Mouse (Mus musculus): ENCODE measurements at regions not wholly inside any gene's neighbourhood (a gene's known extent, or its start where the extent isn't known, plus 50 kb on each side); places are given as distances from the start of the nearest gene placed in this dataset.

DNA sequence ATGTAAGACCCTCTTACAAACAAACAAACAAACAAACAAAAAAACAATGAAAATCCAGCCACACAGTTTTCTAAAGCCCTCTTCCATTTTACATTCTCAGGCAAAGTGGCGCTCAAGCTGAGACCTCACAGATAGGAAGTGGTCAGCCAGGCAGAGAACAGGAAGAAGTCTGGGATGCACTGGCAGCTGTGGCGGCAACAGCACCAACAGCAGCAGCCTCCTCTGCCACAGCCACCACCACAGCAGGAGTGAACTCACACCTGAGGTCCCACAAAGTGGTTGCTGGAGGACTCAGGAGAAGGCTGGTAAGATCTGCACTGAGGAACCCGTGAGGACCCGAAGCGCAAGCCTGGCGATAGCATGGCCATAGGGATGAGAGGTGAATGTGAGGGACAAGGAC, 156.3 kb downstream of the Grm4 start:
- DNase-seq: no peak

DNA sequence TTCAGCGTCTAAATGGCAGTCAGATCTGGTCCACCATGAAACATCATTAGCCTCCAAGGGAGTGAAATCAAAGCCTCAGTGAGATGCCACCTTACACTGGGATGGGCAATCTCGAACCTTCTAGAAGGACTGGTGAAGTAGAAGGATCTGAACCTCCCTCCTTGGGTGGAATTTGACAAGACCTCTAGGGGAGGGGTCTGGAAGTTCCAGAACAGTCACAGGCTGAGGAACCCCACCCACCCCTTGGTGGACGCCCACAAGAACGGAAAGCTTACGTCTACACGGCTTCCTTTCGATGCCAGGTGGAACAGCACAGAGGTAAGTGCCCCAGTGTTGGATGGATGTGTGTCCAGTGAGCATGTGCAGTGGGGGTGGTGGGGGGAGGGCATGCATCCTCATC, 156.9 kb downstream of the Grm4 start:
- DNase-seq: no peak

DNA sequence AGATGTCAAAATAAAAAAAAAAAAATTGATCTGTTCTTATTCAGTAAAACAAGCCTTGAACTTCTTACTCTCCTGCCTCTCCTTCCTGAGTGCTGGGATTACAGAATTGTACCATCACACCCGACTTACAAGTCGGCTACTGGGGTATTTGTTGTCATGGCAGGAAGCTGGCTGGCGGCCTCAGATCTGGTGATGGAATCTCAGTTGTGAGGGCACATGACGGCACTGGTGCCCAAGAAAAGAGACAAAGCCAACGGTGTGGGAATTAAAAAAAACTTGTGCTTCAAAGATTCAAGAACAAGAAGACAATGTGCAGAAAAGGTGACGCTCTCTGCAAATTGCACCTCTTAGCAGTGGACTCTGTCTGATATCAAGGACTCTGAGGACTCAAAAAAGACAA, 157.3 kb downstream of the Grm4 start:
- no peak for DNase-seq

DNA sequence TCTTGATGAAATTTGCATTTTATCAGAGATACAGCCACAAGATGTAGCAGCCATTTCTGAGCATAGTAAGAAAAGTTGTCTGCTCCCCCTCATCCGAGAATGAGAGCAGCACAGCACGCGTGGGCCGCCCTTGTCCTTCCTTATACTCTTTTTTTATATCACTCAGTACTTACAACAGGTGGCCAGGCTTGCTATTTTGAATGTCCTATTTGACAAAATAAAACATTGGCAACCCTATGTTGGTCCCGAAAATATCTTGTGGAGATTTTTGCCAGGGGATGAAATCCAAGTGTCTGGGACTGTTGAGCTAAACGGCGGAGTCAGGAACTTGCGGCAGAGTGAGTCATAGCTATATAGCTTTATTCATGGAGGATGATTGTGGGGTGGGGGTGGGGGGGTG, 158.0 kb upstream of the Lemd2 start:
- peak; percentile 72 for DNase-seq

DNA sequence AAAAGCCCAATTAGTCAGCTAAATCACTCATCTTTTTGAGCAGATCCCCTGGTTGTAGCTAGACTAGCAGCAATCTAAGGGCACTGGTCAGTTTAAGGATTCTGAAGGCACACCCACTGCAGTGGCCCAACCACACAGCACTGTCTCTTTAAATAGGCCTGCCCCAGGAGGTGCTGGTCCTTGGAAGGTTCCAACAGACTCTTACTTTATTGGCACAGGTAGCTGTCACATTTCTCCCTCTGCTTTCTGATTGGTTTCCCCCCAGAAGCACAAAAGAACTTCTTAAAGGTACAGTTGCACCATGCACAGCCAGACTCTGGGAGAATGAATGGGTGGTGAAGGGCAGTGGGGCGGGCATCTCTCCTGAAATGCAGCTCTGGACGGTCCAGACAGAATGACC, 157.1 kb upstream of the Lemd2 start:
- DNase-seq: no peak

DNA sequence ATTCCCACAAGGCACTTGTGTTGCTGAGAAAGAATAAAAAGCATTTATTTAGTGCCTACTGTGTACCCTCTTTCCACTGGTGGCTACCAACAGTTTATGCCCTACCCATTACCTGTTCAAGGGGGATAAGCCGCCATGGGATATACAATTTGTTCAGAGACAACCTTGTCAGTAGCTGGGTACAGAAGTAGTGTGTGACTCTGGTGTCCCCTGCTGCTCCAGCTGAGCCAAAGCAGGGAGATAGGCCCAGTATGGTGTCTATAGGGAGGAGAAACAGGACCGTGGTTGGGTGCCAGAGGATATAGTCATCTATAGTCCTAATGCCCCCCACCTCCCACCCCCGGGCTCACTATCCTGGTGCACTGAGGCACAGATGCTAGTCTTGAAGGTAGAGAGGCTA, 152.6 kb upstream of the Lemd2 start:
- no peak for DNase-seq

DNA sequence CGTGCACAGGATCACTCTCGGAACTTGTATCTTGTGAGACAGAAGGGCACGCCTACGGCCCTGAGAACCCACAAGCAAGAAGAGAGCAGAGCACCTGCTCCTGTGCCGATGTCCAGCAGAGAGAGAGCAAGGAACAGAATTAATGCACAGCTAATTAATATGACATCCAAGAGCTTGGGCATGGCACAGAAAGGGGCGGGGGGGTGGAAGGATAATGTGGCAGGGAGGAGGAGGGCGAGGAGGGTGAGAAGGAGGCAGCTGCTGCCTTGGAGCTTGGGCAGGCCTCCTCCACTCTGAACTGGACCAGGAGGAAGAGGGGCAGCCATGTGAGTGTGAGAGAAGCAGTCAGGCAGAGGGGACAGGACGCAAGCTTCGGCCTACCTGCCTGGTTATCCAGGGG, 151.4 kb upstream of the Lemd2 start:
- no peak for DNase-seq

DNA sequence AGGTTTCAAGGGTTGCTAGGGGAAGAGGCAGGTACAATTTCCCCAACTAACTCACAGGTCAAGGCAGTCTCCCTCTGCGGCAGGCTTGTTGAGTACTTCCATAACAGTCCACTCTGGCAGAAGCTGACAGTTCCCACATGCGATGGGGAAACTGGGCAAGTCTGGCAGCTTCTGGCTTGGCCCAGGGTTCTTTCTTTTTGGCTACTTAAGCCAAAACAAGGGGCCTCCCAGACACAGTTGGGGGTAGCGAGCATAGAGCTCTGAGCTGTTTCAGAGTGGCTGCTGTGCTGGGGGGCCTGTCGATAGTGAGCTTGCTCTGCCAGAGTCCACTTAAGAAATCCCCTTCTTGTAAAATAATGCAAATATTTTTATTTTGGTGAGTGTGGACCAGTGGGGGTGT, 150.8 kb upstream of the Lemd2 start:
- DNase-seq: no peak

DNA sequence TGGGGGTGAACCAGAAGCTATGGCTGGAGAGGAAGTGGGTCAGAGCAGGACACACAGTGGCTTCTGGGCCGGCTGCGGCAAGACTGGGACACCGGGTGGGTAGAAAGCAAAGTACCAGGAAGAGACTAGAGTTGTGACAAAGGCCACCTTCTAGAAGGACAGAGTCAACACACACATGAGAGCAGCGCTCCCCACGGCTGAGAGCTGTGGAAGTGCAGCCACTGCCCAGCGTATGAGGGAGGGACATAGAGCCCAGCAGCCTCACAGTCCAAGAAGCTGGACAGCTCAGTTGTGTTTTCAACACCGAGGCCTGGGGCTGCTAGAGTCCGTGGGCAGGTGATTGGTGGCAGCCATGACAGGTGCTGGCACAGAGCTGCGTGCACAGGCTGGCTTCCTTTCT, 145.6 kb upstream of the Lemd2 start:
- DNase-seq: no peak

DNA sequence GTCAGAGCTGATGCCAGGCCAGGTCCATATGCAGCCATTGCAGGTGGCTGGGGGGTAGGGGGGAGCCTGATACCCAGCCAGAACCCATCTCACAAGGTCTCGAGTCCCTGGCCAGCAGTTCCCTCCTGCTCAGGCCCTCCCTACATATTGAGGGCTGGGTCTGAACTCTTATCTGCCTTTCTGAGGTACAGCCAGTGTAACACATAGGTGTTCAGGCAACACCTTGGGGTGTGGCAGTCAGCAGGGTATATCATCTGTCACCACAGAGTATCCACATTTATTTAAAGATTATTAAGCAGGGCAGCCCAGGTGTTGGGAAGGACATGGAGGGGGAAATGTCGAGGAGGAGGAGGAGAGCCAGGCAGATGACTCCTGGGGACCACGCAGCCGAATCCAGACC, 145.2 kb upstream of the Lemd2 start:
- no peak for DNase-seq

DNA sequence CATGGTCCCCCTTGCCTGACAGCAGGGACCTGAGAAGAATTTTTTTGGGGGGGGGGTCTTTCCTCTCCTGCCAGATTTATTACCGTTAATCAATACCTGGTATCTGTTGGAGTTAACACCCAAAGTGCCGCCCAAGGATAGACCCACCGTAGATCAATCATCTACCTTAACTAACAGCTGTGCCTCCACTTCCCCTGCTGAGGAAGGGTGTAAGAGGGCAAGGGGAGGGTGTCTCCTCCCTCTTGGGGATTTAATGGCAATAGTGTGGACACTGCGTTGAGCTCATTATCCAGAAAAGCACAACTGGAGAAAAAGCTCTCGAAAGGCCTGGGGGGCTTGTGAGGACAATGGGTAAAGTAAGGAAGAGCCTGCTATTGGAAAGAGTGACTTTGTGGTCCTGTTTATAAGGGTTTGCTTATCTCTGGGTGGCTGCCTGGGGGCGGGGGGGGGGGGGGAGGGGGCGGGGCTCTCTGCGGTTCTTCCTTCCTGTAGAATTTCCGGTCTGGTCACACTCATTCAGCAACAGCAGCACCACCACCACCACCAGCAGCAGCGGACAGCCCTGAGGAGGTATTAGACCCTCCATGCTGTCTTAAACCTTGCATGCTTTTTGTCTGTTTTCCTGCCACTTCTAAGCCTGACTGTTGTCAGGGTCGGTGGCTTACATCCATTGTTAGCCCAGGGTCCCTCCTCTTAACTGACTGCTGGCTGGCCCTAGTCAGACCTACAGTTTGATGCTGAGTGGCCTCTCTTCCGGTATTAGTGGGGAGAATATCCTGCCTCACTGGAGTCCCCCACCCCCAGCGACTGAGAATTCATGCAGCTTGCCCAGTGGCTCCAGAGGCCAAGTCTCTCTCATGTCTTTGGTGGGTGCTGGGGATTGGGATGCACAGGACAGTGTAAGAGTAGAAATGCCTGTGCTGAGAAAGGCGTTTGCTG, 138.0 kb upstream of the Lemd2 start:
- no peak for DNase-seq

DNA sequence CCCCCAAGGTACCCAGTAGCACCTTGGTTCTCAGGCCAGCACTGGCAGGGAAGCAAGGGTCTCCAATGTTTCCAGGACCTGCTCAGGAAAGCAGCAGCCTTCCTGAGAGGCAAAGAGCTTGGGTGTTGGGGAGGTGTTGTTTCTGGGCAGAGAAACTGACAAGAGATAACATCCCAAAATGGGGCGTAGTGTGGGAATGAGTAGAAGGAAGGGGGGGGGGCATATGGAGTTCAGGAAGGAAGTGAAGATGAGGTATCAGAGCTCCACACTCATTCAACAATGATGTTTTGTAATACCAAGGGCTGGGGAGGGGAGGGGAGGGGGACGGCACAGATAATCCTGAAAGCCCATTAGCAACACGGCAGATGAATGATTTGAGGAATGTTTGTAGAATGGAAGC, 135.6 kb upstream of the Lemd2 start:
- DNase-seq: no peak

DNA sequence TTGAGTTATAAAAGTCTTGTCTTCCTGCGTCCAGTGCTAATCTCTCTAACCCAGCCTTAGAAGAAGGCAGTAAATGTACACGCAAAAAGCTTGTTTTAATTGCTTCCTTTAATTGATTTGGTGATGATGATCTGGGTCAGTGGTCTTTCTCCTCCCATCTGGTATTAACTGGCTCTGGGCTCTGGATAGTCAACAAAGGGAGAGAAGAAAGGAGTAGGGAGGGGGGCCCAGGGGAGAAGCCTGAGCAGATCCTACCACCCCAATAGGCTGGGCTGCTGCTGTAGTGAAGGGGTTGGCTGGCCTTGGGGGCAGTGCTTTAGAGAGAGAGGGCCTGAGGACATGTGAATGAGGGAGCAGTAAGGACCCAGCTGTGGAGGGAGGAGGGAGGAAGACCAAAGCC, 135.0 kb upstream of the Lemd2 start:
- no peak for DNase-seq

DNA sequence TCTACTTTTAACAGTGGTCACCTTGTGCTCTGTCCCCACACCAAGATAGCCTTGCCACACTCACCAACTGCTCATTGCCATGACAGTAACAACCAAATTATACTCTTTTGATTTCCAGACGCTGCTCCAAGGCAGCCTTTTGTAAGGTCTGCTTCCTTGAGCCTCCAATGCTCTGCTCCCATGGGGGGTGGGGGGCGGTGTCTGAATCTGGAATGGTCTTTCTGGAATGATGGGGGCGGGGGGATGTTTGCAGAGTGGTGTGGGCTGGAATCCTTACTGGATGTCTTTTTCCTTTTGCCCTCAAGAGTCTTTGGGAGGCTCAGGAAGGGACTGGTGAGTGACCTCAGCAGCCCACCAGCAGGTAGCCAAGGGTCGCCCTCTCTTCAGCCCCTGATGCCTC, 131.4 kb upstream of the Lemd2 start:
- DNase-seq: no peak

DNA sequence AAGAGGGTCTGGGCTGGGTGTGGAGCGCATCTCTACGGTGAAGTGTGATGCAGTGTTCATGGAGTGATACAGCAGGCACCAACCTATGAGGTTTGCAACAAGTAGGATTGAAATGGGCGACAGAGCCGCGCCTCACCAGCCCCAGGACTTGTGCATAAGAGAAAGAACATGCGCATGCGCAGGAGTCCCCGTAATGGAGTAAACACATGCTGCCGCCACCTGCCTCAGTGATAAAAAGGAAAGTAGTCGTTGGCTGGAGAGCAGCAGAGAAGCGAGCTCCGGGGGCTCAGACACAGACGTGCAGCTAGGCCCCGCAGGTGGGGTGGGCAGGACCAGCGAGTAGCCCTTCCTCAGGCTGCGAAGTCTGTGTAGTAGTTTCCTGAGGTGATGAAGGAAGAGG, 129.3 kb upstream of the Lemd2 start:
- DNase-seq: peak; percentile 86

DNA sequence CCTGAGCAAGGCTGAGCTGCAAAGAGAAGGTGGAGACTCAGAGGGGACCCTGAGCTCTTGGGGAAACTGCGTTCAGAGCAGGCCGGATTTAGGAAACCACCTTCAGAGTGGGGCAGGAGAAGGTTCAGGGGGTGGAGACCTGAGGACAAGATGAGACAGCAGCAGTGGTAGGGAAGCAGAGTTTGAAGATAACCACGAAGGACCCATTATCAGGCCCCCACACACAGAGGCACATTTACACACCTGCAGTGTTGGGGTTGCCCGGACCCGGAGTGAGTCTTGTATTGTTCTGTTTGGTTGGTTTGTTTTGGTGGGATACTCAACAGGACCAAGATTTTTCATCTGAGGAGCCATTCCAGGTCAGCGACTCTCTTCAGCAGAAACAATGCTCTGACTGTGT, 128.9 kb upstream of the Lemd2 start:
- DNase-seq: no peak

DNA sequence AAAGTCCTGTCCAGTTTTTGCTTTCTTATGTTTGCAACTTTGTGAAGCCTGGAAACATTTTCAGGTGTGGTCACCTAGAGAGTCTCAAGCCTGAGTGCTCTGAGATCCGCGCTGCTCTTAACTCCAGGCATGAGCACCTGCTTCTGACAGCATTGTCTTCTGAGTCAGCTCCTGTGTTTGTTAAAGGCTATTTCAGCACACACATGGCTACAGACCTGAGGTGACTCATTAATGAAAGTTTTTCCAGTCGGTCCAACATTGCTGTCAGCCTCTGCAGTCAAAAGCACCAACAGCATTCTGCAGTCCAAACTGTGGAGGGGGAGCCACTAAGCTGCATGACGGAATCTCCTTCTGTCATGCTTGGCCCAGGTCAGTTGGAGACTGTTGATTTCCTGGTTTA, 127.8 kb upstream of the Lemd2 start:
- no peak for DNase-seq

DNA sequence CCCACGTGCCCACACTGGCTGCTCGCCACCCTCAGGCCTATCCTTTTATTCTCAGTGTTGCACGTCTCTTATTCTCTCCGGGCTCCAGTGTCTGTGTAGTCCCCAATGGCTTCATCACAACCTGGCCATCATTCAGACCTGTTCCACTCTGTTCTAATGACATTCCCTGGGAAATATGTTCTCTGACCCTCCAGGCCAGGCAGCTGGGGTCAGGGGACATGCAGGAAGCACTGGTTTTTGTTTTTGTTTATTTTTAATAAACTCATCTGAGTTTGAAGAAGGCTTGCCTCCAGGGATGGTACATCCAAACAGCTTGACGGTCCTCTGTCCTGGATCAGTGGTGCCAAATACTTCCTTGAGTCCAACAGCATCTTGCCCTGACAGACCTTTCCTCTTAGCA, 127.4 kb upstream of the Lemd2 start:
- no peak for DNase-seq

DNA sequence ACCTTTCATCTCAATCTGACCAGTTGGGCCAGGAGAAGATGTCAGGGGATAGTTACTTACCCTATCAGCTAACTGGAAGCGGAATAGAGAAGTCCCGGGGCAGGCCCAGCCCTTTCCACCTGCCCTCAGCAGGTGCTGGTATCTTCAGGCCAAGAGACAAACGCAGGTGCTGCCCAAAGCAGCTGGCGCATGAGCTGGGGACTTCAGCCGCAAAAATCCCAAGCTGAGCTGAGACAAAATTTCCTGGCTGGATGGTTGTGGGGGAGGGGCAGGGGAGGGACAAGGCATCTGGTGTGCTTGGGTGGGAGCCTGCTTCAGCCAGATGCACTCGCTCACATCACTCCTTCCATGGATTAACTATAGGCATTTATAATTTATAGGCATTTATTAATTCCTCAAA, 125.5 kb upstream of the Lemd2 start:
- DNase-seq: no peak

DNA sequence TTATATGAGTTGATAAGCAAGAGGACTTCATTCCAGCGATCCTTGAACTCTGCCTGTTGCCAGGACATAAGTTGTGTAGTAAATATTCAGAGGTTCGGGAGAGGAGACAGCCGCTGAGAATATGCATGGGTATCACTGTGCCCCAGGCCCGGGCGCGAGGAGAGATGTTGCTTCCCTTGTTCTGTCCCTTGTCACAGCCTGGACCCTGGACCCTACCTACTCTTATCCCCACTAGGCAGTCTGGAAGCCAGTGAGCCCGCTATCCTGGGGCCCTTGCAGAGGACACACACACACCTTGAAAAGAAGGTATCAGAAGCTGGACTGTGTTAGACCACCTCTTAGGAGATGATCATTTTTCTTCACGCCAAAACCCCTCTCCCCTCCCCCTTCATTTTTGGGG, 124.9 kb upstream of the Lemd2 start:
- DNase-seq: no peak

DNA sequence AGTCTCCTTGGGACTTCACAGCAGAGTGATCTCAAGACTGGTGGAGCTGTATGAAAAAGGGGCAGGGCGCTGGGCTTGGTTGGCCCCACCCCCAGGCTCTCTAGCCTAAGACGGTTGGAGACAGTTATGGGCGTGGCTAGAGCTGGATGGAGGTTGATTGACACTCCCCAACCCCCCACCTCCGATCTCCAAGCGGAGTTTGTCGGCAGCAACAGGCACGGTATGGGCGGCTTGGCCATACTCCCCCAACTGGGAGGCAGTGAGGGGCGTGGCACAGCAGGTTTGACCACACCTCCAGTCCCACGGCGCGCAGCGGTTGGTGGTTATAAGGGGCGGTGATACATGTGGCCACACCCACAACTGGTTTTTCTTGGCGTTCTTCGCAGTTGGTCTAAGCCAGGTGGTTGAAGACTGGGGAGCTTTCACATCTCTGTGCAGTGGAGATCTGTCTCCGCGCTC, 120.8 kb upstream of the Lemd2 start:
- DNase-seq: peak; percentile 48

DNA sequence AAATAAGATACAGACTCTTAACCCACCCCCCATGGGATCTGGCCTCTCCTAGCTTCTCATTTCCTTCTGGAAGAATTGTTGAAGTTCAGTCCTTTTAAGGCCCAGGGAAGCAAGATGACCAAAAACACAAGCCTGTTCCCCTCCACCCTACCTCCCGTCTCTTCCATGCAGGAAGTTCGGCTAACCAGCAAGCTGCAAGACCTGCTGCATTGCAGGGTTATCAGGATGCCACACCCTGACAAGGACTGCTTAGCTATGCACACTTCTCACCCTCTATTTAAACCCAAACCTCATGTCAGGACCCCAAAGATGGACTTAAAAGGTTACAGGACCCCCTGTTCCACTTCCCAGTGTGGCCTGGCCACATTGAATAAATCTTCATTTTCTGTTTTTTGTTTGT, 119.2 kb upstream of the Lemd2 start:
- DNase-seq: no peak

DNA sequence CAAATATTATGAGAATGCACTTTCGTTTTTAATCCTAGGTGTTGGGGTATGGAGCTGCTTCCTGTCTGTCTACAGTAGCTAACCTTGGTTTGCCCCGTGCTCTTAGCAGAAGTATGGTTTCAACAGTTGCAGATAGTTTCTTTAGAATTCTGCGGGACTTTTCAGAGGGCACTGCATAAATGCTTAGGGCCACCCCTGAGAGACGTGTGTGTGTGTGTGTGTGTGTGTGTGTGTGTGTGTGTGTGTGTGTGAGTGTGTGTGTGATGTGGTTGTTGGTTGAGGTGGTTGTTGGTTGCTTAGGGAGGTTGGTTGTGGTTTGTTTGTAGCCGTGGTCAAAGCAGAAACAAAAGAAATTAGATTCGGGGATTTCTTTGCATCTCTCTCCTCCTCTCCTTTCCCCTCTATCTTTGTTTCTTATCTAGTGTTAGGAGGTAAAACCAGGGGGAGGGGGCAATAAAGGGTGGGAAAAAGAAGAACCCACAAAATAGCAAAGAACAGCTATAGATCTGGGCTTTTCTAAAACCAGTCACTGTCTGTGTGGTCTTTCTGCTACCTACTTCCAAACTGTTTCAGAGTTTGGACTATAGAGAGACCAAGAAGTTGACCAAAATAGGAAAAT, 118.7 kb upstream of the Lemd2 start:
- no peak for DNase-seq

DNA sequence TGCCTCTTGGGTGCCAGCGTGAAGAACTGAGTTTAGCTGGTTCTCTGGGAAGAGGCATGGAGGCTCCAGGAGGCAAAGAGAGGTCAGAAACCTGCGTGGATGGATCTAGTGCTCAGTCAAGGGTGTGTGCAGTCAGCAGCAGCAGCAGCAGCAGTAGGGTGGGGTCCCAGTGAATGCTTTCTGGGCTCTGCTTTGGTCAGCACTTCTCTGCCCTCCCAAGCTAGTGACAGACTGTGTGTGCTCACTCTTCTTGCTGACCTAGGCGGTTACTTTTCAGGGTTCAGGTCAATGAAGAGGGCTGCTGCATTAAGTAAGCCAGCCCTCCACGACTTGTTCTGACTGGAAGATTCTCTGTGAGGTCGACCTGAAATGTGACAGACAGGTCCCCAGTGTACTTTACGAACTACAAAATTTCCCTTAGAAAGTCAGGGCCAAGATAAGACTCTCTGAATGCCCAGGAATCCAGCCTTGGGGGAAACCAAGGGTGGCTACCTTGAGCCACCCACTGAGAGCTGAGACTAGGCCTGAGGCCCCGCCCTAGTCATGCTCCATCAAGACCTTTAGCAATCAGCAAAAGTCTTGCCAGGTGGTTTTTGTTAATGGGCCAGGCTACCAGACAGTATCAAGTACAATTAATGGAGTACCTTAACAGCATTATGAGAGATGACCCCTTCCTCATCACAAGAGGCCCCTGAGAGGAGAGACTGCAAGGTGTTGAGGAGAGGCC, 114.9 kb upstream of the Lemd2 start:
- no peak for DNase-seq

Measured in layer of hippocampus, adult 9-11 months (tissue).